Mouse (Mus musculus): ENCODE data around the gene Tomm40.

The Tomm40 gene

GRCm38 (mm10) chr7:19715239-19716054 is at the start of gene Tomm40:
TSS of gene Tomm40 (minus strand) at chr7:19715438.
- DNase-seq (ENCODE audit: low spot score) = peak; percentile 88

- no peak for DNase-seq (ENCODE audit: low spot score)
Observed at GRCm38 (mm10) chr7:19764581-19764980, 49.3 kb upstream of the Tomm40 start.

- no peak for DNase-seq (ENCODE audit: low spot score)
Observed at GRCm38 (mm10) chr7:19763829-19764477, 48.7 kb upstream of the Tomm40 start.

- DNase-seq (ENCODE audit: low spot score) = no peak
Observed at GRCm38 (mm10) chr7:19762283-19762682, 47.0 kb upstream of the Tomm40 start.

GRCm38 (mm10) chr7:19760021-19760420 is 44.8 kb upstream of the Tomm40 start:
- DNase-seq (ENCODE audit: low spot score) = no peak

- no peak for DNase-seq (ENCODE audit: low spot score)
Observed at GRCm38 (mm10) chr7:19758623-19759022, 43.4 kb upstream of the Tomm40 start.

GRCm38 (mm10) chr7:19755851-19756786 is 40.9 kb upstream of the Tomm40 start:
- DNase-seq (ENCODE audit: low spot score) = no peak

- DNase-seq (ENCODE audit: low spot score) = no peak
Observed at GRCm38 (mm10) chr7:19755008-19755407, 39.8 kb upstream of the Tomm40 start.

GRCm38 (mm10) chr7:19754065-19754464 is 38.8 kb upstream of the Tomm40 start:
- no peak for DNase-seq (ENCODE audit: low spot score)

GRCm38 (mm10) chr7:19753587-19753986 is 38.3 kb upstream of the Tomm40 start:
- no peak for DNase-seq (ENCODE audit: low spot score)

GRCm38 (mm10) chr7:19752652-19753051 is 37.4 kb upstream of the Tomm40 start:
- no peak for DNase-seq (ENCODE audit: low spot score)

GRCm38 (mm10) chr7:19751070-19751383 is 35.8 kb upstream of the Tomm40 start:
- DNase-seq (ENCODE audit: low spot score) = no peak

- peak; percentile 77 for DNase-seq (ENCODE audit: low spot score)
Observed at GRCm38 (mm10) chr7:19750217-19751069, 35.2 kb upstream of the Tomm40 start, which contains the start of gene Nectin2. TSS of gene Nectin2 (minus strand) at chr7:19750483.

- peak; percentile 92 for DNase-seq (ENCODE audit: low spot score)
Observed at GRCm38 (mm10) chr7:19749389-19750216, 34.4 kb upstream of the Tomm40 start.

GRCm38 (mm10) chr7:19748219-19749195 is 33.3 kb upstream of the Tomm40 start:
- no peak for DNase-seq (ENCODE audit: low spot score)

- DNase-seq (ENCODE audit: low spot score) = no peak
Observed at GRCm38 (mm10) chr7:19747420-19748218, 32.4 kb upstream of the Tomm40 start.

GRCm38 (mm10) chr7:19746426-19747201 is 31.4 kb upstream of the Tomm40 start:
- no peak for DNase-seq (ENCODE audit: low spot score)

GRCm38 (mm10) chr7:19745971-19746370 is 30.7 kb upstream of the Tomm40 start:
- DNase-seq (ENCODE audit: low spot score) = no peak
